Mouse (Mus musculus) E14TG2a.4 (cell line): ENCODE measurements around the gene Zfp626.
"Not testable (repeated sequence)": the region's sequence is repeated elsewhere in the genome, so short reads cannot be mapped to it uniquely, and the experiment has no call there.

Source experiments
- H3K27me3 ChIP-seq: 2 replicates; pipeline ENCODE4 v1.6.1; 2014; ENCODE audit warnings: low read length, control low read depth; ENCODE audit not compliant: insufficient read depth
- H3K36me3 ChIP-seq: 2 replicates; pipeline ENCODE4 v1.6.1; 2014; ENCODE audit warnings: low read length, control low read depth; ENCODE audit not compliant: insufficient read depth
- H3K4me1 ChIP-seq: replicated peaks from 2 replicates; pipeline ENCODE4 v1.6.1; 2014; ENCODE audit warnings: low read depth, low read length, control low read depth
- H3K4me3 ChIP-seq: replicated peaks from 2 replicates; pipeline ENCODE4 v1.5.1; 2014; ENCODE audit warnings: mild to moderate bottlenecking, low read length
- H3K9me3 ChIP-seq: 2 replicates; pipeline ENCODE4 v1.6.1; 2014; ENCODE audit warnings: low read length, control low read depth
- CTCF ChIP-seq: conservative IDR thresholded peaks from 2 replicates; pipeline ENCODE4 v1.5.1; 2014; ENCODE audit warnings: low read length
- NANOG ChIP-seq: IDR thresholded peaks from 2 replicates; pipeline ENCODE4 v1.6.1; 2014; ENCODE audit warnings: borderline replicate concordance, low read length, mixed read lengths
- POU5F1 ChIP-seq: IDR thresholded peaks from 2 replicates; pipeline ENCODE4 v1.6.1; 2014; ENCODE audit warnings: low read length, borderline replicate concordance

Zfp626 gene

DNA sequence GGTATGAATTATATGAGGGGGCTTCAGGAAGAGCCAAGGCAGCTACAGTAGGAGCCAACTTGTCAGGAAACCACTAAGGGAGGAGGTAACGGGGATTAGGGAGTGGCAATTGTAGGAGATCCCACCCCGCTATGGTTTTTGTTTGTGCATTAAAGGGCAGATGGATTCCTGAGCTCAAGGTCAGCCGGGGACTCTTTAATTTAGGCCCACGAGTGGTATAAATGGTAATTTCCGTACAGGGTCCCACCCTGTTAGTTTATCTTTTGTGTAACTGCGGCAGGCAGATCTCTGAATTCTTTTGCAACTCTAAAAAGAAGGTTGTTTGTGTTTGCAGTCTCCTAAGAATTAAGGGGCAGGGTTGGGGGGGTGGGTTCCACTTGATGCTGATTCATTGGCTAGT, 33.1 kb downstream of the Zfp626 start:
- H3K36me3 ChIP-seq, result peaks cover 39% of the 10 kb centered on the region
- TF ChIP-seq CTCF (no peak), NANOG (0 out of 2 replicates have a peak, but pooled peaks have one; percentile 55)
- H3K27me3 ChIP-seq, result no peaks in the 10 kb centered on the region
- no peaks in the 10 kb centered on the region for H3K9me3 ChIP-seq
- H3K4me3 ChIP-seq, result peak overlapping the region; percentile 84
- peaks cover 64% of the 10 kb centered on the region for H3K4me1 ChIP-seq

DNA sequence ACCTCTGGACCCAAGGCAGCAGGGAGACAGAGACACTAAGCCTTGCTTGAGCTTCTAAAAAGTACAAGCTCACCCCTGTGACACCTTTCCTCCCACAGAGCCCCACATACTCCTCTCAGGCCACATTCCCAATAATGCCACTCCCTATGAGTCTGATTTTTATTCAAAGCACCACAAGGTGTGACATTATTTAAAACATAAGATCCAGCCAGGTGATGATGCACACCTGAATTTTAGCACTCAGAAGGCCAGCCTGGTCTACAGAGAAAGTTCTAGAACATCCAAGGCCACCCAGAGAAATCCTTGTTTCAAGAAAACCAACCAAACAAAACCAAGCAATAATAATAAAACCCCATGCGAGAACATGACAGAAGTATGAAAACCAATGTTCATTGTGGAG, 50.2 kb downstream of the Zfp626 start, which contains the start of gene Zfp607a:
Zfp607a (plus strand) TSS at position 301 of the 400 bp plus-strand sequence.
- peaks cover 31% of the 10 kb centered on the region for H3K4me1 ChIP-seq
- H3K4me3 ChIP-seq, result no peak within 1 kb of the TSS
- H3K27me3 ChIP-seq, result no peaks in the 10 kb centered on the region
- H3K36me3 ChIP-seq, result peaks cover 34% of the 10 kb centered on the region
- no peak for TF ChIP-seq CTCF
- no peak for TF ChIP-seq NANOG
- TF ChIP-seq POU5F1, result no peak
- H3K9me3 ChIP-seq, result no peaks in the 10 kb centered on the region

DNA sequence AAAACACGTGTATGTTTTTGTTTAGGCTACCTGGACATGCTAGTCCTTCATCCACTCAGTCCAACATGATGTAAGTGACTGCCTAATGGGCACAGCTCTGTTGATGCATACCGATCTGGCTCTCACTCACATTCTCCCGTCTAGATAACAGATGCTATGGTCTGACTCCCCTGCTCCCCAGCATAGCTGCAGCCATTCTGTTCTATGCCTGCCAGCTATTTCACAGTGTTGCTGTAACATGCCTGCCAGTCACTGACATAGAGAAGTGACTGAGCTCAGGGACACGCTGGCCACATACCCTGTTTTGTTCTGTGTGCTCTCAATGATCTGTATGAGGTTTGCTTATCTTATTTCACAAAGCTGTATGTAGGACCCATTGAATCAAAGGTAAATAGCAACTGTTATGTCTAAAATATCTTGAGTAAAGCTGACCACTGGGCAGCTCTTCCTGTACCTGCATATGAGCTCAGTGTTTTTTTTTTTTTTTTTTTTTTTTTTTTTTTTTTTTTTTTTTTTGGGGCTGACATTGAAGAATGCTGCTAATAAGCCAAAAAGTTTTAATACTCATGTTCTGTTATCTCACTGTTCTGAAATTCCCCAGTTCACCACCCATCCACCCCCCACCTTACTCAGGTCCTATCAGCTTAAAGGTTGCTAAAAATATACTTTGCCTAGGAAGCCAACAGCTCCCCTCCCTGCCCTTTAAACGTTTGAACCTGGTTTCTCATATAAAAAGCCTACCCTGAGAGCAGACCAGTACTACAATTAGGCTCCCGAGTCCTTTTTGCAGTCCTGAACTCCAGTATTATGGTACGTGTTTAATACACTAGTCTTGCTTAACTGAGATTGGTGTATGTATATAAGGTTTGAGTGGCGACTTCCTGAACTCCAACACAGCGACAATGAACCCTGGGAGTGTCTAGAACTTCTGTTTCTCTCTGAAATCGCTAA, 52.6 kb downstream of the Zfp626 start:
- Histone ChIP-seq H3K4me3 (peak overlapping the region; percentile 80), H3K4me1 (peaks cover 36% of the 10 kb centered on the region), H3K9me3 (no peaks in the 10 kb centered on the region), H3K27me3 (no peaks in the 10 kb centered on the region), H3K36me3 (peaks cover 30% of the 10 kb centered on the region)
- TF ChIP-seq POU5F1 (no peak), NANOG (no peak), CTCF (no peak)

DNA sequence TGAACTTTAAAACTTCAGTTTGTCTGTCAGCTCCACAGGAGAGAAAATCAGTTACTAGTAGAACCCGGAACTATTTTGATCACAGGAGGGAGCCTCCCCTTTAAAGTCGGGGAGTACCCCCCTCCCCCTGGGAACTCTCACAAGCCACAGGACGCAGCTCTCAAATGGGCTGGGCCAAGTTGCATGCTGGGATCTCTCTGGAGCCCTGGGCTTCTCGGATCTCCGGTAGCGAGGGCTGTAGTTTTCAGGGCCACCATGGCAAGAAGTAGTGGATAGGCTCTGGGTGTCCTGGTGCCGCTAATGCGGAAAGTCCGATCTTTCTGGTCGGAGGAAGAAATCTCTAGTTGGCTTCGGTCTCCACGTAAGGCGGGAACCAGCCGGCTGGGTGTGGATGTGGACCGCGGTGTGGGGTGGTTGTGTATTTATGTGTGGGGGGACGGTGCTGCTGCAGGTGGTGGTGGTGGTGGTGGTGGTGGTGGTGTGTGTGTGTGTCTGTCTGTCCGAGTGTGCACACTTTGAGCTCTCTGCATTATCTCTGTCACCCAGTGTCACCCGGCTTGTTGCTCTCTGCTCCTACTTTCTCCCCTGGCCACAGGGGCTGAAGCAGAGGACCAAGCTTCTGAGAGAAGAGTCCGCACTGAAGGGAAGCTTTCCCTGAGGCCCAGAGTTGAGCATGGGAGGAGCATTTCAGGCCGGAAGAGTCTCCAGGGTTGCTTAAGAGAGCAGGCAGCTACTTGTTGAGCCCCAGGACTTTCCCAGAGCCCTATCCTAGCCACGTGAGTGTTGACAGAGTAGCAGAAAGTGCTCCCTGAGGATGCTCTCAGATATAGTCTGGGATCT, 53.6 kb downstream of the Zfp626 start:
- Histone ChIP-seq H3K4me3 (peak overlapping the region; percentile 80), H3K27me3 (no peaks in the 10 kb centered on the region), H3K9me3 (no peaks in the 10 kb centered on the region), H3K4me1 (peaks cover 36% of the 10 kb centered on the region), H3K36me3 (peaks cover 32% of the 10 kb centered on the region)
- TF ChIP-seq NANOG (no peak), POU5F1 (no peak), CTCF (no peak)

DNA sequence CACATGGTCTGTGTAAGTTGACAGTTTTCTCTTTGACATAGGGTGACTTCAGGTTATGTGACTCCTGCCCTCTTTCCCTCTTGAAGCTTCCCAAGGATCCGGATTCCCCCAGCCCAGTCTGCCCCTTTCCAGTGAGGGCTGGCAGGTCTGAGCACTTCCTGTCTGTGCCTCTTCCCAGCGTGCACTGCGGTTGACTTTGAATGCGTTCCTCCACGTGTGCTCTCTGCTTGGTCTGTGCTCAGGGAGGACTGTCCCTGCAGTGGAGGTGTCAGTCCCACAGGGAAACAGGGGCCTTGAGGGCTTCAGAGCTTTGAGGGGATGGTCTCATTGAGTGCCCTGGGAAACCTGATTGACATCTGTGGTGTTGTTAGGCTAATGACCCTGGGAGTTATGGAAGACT, 55.6 kb downstream of the Zfp626 start:
- Histone ChIP-seq H3K4me1 (peaks cover 29% of the 10 kb centered on the region), H3K36me3 (peaks cover 39% of the 10 kb centered on the region)
- not testable (repeated sequence) for H3K27me3 ChIP-seq, H3K4me3 ChIP-seq, H3K9me3 ChIP-seq
